Mouse (Mus musculus) bone marrow, adult 2 months (tissue): ENCODE measurements around the gene Vps37d.

Experiments used
- CTCF ChIP-seq: fragments of 200-500 bp; IDR thresholded peaks from 2 replicates; pipeline ENCODE4 v1.5.1; 2011; ENCODE audit warnings: low read length, control low read depth; ENCODE audit not compliant: control insufficient read depth, insufficient read depth
- POLR2A ChIP-seq: fragments of 200-500 bp; IDR thresholded peaks from 2 replicates; pipeline ENCODE4 v1.6.1; 2011; ENCODE audit warnings: low read depth, mild to moderate bottlenecking, control low read depth, low read length, borderline replicate concordance; ENCODE audit not compliant: control insufficient read depth

DNA sequence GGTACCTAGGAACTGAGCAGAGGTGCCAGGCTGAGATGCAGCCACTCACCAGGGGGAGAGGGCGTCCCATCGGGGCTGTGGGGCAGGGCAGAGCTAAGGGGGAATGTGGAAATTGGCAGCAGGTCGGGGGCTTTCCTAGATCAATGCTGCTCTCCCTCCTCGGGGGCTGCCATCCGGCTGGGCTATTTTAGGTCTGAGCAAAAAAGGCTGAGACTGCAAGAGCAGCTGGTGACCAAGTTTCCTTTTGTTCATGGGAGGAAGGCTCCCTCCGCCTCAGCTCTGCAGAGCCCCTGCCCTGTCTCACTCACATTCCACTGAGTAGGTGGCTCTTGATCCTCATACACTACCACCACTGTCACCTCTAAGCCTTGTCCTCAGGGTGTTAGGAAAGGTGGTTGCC, 38.0 kb downstream of the Vps37d start:
- TF ChIP-seq CTCF (no peak), POLR2A (no peak)
